Mouse (Mus musculus) gastrocnemius, postnatal 36 days (tissue): ENCODE measurements around the gene Olfr18. TPM values are rescaled to one million over a fixed set of nuclear protein-coding genes. Genes with fewer than 3 reads are reported as not detected.
"Not testable (repeated sequence)": the region's sequence is repeated elsewhere in the genome, so short reads cannot be mapped to it uniquely, and the experiment has no call there.

Experiments
- DNase-seq, 2 experiments: peaks; one replicate each; pipeline ENCODE4 v3.0.0; 2022
- intact Hi-C: fragments of 180-260 bp; cut with DNase I; formaldehyde crosslinking; loops from one replicate; pipeline ENCODE4 v1.15.1; 2025
- long read RNA-seq, 2 experiments: library from polyadenylated mRNA; stranded (forward); transcript quantifications; one replicate each; pipeline ENCODE4 v2.0.0; 2021
- total RNA-seq, 2 experiments: library from RNA; stranded (reverse); gene quantifications; 2 replicates each; pipeline ENCODE4 v1.2.3; 2021

Olfr18 gene
- not detected for total RNA-seq
- long read RNA-seq, experiment 1: 0 reads
- long read RNA-seq, experiment 2: 0 reads

- intact Hi-C loops: no loop called here
- no peak for DNase-seq
These were observed at the start of gene Olfr18 for GRCm38 (mm10) chr9:20335994-20336393. TSS of gene Olfr18 (minus strand) at chr9:20336094.

- intact Hi-C loops: no loop called here
- DNase-seq: no peak
These were observed 49.4 kb upstream of the Olfr18 start for GRCm38 (mm10) chr9:20385343-20385703.

- intact Hi-C loops: no loop called here
- peak; percentile 81 to 89 for DNase-seq
These were observed 48.8 kb upstream of the Olfr18 start, which contains the start of gene Zfp560 for GRCm38 (mm10) chr9:20384532-20385342. TSS of gene Zfp560 (minus strand) at chr9:20385177.

- DNase-seq: no peak
These were observed 47.8 kb upstream of the Olfr18 start for GRCm38 (mm10) chr9:20383659-20384058.

GRCm38 (mm10) chr9:20374712-20375111 lies 38.8 kb upstream of the Olfr18 start:
- DNase-seq: no peak
- intact Hi-C loops: no loop called here

More at GRCm38 (mm10) chr9:20383659-20384058, 47.8 kb upstream of the Olfr18 start:
- intact Hi-C loops: no loop called here

- intact Hi-C loops: no loop called here
- DNase-seq: no peak
These were observed 31.4 kb upstream of the Olfr18 start for GRCm38 (mm10) chr9:20367311-20367710.

DNA sequence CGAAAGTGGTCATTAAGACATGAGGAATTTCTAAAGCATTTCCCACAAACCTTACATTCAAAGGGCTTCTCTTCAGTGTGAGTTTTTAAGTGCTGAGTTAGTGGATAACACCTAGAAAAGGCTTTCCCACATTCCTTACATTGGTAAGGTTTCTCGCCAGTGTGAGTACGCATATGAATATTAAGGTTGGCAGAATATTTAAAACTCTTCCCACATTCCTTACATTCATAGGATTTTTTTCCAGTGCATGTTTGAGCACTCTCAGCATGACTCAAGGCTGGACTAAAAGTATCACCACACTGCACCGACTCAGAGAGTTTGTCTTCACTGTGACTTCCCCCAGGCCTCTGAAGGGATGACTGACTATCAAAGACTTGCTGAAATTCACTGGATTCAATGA lies 12.6 kb upstream of the Olfr18 start:
- no peak for DNase-seq
- intact Hi-C loops: no loop called here

DNA sequence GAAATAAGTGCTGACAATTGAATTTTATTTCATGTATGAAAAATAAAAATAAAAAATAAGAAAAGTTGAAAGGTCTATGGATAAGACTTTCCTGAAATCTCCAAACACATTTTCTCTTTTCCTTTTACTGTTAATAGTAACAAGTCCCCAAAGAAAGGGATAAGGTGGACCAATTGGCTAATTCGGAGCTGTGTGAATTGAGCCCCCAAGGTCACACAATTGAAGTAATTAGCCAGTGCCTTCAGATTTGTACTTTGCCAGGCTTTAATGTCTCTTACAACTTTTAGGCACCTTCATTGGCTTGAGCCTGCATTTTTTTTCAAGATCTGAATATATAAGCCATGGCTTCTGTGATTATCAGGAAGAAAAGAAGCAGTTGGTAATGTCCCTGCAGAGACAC lies 37.7 kb downstream of the Olfr18 start, which contains the start of gene Olfr873:
Olfr873 (plus strand) TSS at position 301 of the 400 bp plus-strand sequence.
- DNase-seq: no peak
- intact Hi-C loops: no loop called here

GRCm38 (mm10) chr9:20295562-20295961 lies 40.3 kb downstream of the Olfr18 start:
- DNase-seq, intact Hi-C loops: not testable (repeated sequence)

DNA sequence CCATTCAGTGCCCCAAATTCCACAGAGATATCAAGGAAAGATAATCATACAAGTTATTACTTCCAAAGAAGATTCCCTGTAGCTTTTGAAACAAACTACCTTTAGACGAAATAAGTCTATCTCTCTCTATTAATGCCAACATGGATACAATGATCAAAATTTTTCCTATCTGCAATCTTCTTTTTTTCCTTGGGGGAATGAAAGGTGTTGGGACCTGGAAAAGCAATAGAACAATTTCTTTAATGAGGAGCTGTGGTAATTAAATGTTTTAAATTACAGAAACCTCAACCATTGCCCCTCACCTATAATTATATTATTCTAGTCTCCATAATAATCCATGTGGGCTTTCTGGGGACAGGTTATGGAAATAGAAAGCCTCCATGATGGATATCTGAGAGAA lies 53.8 kb downstream of the Olfr18 start, which contains the start of gene Olfr39:
Olfr39 (plus strand) TSS at position 301 of the 400 bp plus-strand sequence.
- intact Hi-C loops: no loop called here
- DNase-seq: no peak

Other genes with a start within 250 kb of the Olfr18 start
- gene Olfr868, start 237.5 kb downstream of the Olfr18 start, total RNA-seq: not detected
- not detected for gene Olfr869, start 207.1 kb downstream of the Olfr18 start, total RNA-seq
- not detected for gene Olfr870, start 162.0 kb downstream of the Olfr18 start, total RNA-seq
- not detected for gene Olfr871, start 123.9 kb downstream of the Olfr18 start, total RNA-seq
- gene Olfr872, start 99.0 kb downstream of the Olfr18 start, total RNA-seq: not detected
- not detected for gene Olfr39, start 53.7 kb downstream of the Olfr18 start, total RNA-seq
- gene Olfr873, start 37.6 kb downstream of the Olfr18 start, total RNA-seq: not detected
- 10 to 100 TPM in 1 of 2 experiments, 1 to 10 TPM in 1; 9.2 to 10.8 TPM for gene Zfp560, start 49.1 kb upstream of the Olfr18 start, total RNA-seq
- 1 to 10 TPM; 7.6 to 9.4 TPM for gene Zfp26, start 124.1 kb upstream of the Olfr18 start, total RNA-seq
- 1 to 10 TPM; 6.1 to 8.2 TPM for gene Zfp426, start 156.7 kb upstream of the Olfr18 start, total RNA-seq
- gene Zfp266, start 185.3 kb upstream of the Olfr18 start, total RNA-seq: 10 to 100 TPM; 14.0 to 16.2 TPM
- gene Zfp846, start 245.2 kb upstream of the Olfr18 start, total RNA-seq: 1 to 10 TPM; 2.6 to 3.0 TPM